Mouse (Mus musculus) liver, embryonic 12.5 days (tissue): ENCODE data around the gene Fkbp11. TPM values are rescaled to one million over a fixed set of nuclear protein-coding genes. Genes with fewer than 3 reads are reported as not detected.
A peak's percentile ranks its signal among the peaks of the same experiment; 100 is the strongest.

Experiments used
- ATAC-seq: fragments of 200-750 bp; cut with Nextera tagmentation; 2 replicates; pipeline ENCODE4 v1.8.0; 2017; ENCODE audit warnings: moderate number of reproducible peaks, mild to moderate bottlenecking, moderate library complexity
- H3K27ac ChIP-seq: fragments of 300-500 bp; sonication (generic); 2 replicates; pipeline ENCODE4 v1.5.1; 2016; ENCODE audit warnings: mild to moderate bottlenecking
- H3K27me3 ChIP-seq: fragments of 300-500 bp; sonication (generic); replicated peaks from 2 replicates; pipeline ENCODE4 v1.6.1; 2016; ENCODE audit warnings: mild to moderate bottlenecking, moderate library complexity
- H3K36me3 ChIP-seq: fragments of 300-500 bp; sonication (generic); 2 replicates; pipeline ENCODE4 v1.6.1; 2016; ENCODE audit warnings: mild to moderate bottlenecking, moderate library complexity
- H3K4me1 ChIP-seq: fragments of 300-500 bp; sonication (generic); 2 replicates; pipeline ENCODE4 v1.6.1; 2016
- H3K4me2 ChIP-seq: fragments of 300-500 bp; sonication (generic); 2 replicates; pipeline ENCODE4 v1.6.1; 2016; ENCODE audit warnings: mild to moderate bottlenecking, moderate library complexity
- H3K4me3 ChIP-seq: fragments of 300-500 bp; sonication (generic); 2 replicates; pipeline ENCODE4 v1.5.1; 2016; ENCODE audit warnings: mild to moderate bottlenecking, moderate library complexity
- H3K9ac ChIP-seq: fragments of 300-500 bp; sonication (generic); 2 replicates; pipeline ENCODE4 v1.6.1; 2016; ENCODE audit warnings: mild to moderate bottlenecking, moderate library complexity
- H3K9me3 ChIP-seq: fragments of 300-500 bp; sonication (generic); replicated peaks from 2 replicates; pipeline ENCODE4 v1.6.1; 2016; ENCODE audit warnings: mild to moderate bottlenecking, moderate library complexity
- WGBS: fragments of 180-500 bp; shearing (Covaris S2); methylation state at CpG from one replicate; pipeline ENCODE4 v1.1.7; 2016; ENCODE audit not compliant: insufficient replicate concordance; 5-methylcytosine and 5-hydroxymethylcytosine counted together
- polyA plus RNA-seq: library from polyadenylated mRNA; unstranded; fragments of >200 nt; fragmentation: Nextera tagmentation; extraction: Ambion mirVana; gene quantifications from 2 replicates; pipeline ENCODE4 v1.2.1, GENCODE M21; 2016

The Fkbp11 gene
- 83.5 and 90.2 TPM in 2 replicates for polyA plus RNA-seq

GRCm38 (mm10) chr15:98727443-98728321 is at the start of gene Fkbp11:
Fkbp11 (minus strand) TSS chr15:98728198.
- peak within 1 kb of the TSS; percentile 64 for H3K4me3 ChIP-seq
- ATAC-seq, result peak; percentile 75
- WGBS, result under 1% methylated on average over 39 of the region's 39 CpGs
- H3K4me2 ChIP-seq, result peak within 1 kb of the TSS; percentile 88
- H3K27ac ChIP-seq, result peak within 1 kb of the TSS; percentile 45
- no peaks in the 10 kb centered on the region for H3K36me3 ChIP-seq
- H3K9me3 ChIP-seq, result no peaks in the 10 kb centered on the region
- peak within 1 kb of the TSS; percentile 70 for H3K9ac ChIP-seq
- H3K27me3 ChIP-seq, result peaks cover 57% of the 10 kb centered on the region
- H3K4me1 ChIP-seq, result peaks cover 51% of the 10 kb centered on the region

DNA sequence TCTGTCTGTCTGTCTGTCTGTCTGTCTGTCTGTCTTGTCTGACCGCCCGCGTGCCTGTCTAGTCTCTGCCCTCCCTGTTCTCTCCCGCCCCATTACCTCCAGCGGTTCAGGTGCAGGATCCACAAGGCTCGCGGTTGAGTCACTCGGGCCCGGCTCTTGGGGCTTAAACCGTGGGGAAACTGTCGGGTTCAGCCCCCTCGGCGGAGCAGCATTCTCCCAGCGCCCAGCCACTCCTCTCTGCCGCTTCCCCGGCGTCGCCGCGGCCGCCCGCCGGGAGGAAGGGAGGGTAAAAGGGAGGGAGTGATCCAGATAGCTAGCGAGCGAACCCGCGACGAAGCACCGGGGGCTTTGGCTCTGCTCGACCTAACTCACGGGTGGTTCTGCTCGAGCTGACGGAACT is 49.8 kb upstream of the Fkbp11 start, which contains the start of gene Wnt10b:
Gene Wnt10b (minus strand): TSS at position 389 of the 400 bp plus-strand sequence.
- H3K4me3 ChIP-seq, result peak within 1 kb of the TSS; percentile 19
- peaks cover 100% of the 10 kb centered on the region for H3K27me3 ChIP-seq
- WGBS, result 1% methylated on average over 23 of the region's 33 CpGs
- H3K4me1 ChIP-seq, result peaks cover 40% of the 10 kb centered on the region
- no peak within 1 kb of the TSS for H3K9ac ChIP-seq
- H3K27ac ChIP-seq, result no peak within 1 kb of the TSS
- no peaks in the 10 kb centered on the region for H3K36me3 ChIP-seq
- H3K9me3 ChIP-seq, result no peaks in the 10 kb centered on the region
- H3K4me2 ChIP-seq, result peak within 1 kb of the TSS; percentile 44
- no peak for ATAC-seq

- Histone ChIP-seq H3K27ac (no peak overlapping the region), H3K4me2 (peak overlapping the region; percentile 44; the same call in 1 of the 2 replicates), H3K4me3 (no peak overlapping the region), H3K27me3 (peaks cover 100% of the 10 kb centered on the region), H3K4me1 (peaks cover 46% of the 10 kb centered on the region), H3K9ac (no peak overlapping the region), H3K9me3 (no peaks in the 10 kb centered on the region), H3K36me3 (no peaks in the 10 kb centered on the region)
- ATAC-seq, result no peak
- WGBS, result 3% methylated on average over 19 of the region's 19 CpGs
These were observed 49.1 kb upstream of the Fkbp11 start for GRCm38 (mm10) chr15:98777005-98777616.

DNA sequence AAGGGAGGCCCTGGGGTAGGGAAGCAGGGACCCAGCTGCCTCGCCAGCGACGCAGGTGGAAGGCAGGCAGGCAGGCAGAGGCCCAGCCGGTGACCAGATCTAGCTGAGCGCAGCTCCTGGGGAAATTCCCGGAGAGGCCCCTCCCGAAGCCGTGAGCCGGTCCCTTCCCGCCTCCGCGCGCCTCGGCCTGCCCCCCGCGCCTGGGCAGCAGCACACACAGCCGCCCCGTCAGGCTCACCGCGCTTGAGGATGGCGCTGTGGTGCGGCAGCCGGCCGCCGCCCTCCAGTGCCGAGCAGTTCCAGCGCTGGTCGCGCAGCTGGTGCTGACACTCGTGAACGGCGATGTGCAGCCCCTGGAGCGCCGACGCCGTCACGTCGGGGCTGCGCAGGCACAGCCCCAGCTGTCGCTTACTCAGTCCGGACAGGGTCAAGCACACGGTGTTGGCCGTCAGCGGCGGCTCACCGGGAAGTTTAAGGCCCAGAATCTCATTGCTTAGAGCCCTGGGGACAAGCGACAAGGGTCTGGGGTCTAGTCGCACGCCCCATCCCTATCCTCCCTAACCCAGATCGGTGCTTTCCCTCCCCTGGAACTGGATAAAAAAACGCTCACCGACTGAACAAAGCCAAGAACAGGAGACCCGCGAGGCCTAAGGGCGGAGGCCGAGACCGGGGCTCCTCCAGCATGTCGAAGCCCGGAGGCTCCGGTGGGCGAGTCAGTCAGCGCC is 48.4 kb upstream of the Fkbp11 start:
- Histone ChIP-seq H3K36me3 (no peaks in the 10 kb centered on the region), H3K9ac (no peak overlapping the region), H3K4me1 (peaks cover 50% of the 10 kb centered on the region), H3K9me3 (no peaks in the 10 kb centered on the region), H3K4me3 (peak overlapping the region; percentile 32), H3K27me3 (peaks cover 100% of the 10 kb centered on the region), H3K27ac (no peak overlapping the region), H3K4me2 (peak overlapping the region; percentile 47)
- no peak for ATAC-seq
- WGBS, result 2% methylated on average over 62 of the region's 62 CpGs

DNA sequence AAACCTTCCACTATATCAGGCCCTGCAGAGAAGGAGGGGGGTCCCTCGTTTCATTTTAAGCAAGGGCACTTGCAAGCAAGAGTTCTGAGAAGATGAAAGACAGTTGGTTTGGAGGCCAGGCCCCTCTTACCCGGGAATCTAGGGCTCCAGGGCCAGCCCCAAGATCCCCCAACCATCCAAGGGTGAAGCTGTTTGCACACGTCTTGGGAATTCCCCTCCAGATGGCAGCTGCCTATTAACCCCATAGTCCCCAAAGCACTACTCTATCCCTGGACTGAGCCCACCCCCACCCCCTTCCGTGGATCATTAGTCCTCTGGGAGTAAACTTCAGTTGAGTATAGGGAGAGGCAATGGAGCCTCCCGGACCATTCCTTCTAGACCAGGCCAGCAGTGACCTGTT is 47.5 kb upstream of the Fkbp11 start:
- H3K4me1 ChIP-seq, result peaks cover 50% of the 10 kb centered on the region
- 8% methylated on average over 5 of the region's 5 CpGs for WGBS
- no peak overlapping the region for H3K9ac ChIP-seq
- no peaks in the 10 kb centered on the region for H3K36me3 ChIP-seq
- no peak overlapping the region for H3K4me3 ChIP-seq
- no peak overlapping the region for H3K27ac ChIP-seq
- no peak for ATAC-seq
- H3K9me3 ChIP-seq, result no peaks in the 10 kb centered on the region
- H3K4me2 ChIP-seq, result no peak overlapping the region
- H3K27me3 ChIP-seq, result peaks cover 100% of the 10 kb centered on the region

DNA sequence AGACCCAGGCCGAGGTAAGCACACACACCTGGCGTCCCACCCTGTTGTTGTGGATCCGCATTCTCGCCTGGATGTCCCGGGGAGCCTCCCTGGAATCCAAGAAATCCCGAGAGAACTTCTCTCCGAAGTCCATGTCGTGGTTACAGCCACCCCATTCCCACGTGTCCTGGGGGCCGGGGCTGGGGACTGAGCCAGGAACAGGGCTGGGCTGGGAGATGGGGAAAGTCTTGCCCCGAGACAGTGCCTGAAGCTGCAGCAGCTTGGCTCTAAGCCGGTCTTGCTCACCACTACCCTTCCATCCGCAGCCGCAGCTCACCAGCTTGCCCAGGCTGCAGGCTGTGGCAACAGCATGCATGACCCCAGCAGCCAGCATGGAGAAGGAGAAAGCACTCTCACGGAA is 46.1 kb upstream of the Fkbp11 start:
- ATAC-seq, result no peak
- 25% methylated on average over 15 of the region's 15 CpGs for WGBS
- Histone ChIP-seq H3K4me3 (no peak overlapping the region), H3K9ac (no peak overlapping the region), H3K4me1 (peaks cover 47% of the 10 kb centered on the region), H3K4me2 (no peak overlapping the region), H3K36me3 (no peaks in the 10 kb centered on the region), H3K27ac (no peak overlapping the region), H3K9me3 (no peaks in the 10 kb centered on the region), H3K27me3 (peaks cover 100% of the 10 kb centered on the region)

- peak overlapping the region; percentile 28; the same call in 1 of the 2 replicates for H3K9ac ChIP-seq
- peak overlapping the region; percentile 42 for H3K4me3 ChIP-seq
- no peak overlapping the region for H3K27ac ChIP-seq
- no peaks in the 10 kb centered on the region for H3K9me3 ChIP-seq
- peak overlapping the region; percentile 68 for H3K4me2 ChIP-seq
- H3K4me1 ChIP-seq, result peaks cover 34% of the 10 kb centered on the region
- no peaks in the 10 kb centered on the region for H3K36me3 ChIP-seq
- ATAC-seq, result 0 out of 2 replicates have a peak, but pooled peaks have one; percentile 29
- H3K27me3 ChIP-seq, result peaks cover 100% of the 10 kb centered on the region
- 2% methylated on average over 36 of the region's 36 CpGs for WGBS
These were observed 44.7 kb upstream of the Fkbp11 start for GRCm38 (mm10) chr15:98772511-98773211.

GRCm38 (mm10) chr15:98771813-98772425 is 43.9 kb upstream of the Fkbp11 start:
- H3K27ac ChIP-seq, result no peak overlapping the region
- peaks cover 94% of the 10 kb centered on the region for H3K27me3 ChIP-seq
- no peaks in the 10 kb centered on the region for H3K9me3 ChIP-seq
- H3K4me1 ChIP-seq, result peaks cover 27% of the 10 kb centered on the region
- ATAC-seq, result no peak
- peak overlapping the region; percentile 42 for H3K4me3 ChIP-seq
- H3K4me2 ChIP-seq, result peak overlapping the region; percentile 68
- H3K36me3 ChIP-seq, result no peaks in the 10 kb centered on the region
- WGBS, result 5% methylated on average over 12 of the region's 12 CpGs
- no peak overlapping the region for H3K9ac ChIP-seq

GRCm38 (mm10) chr15:98768259-98768658 is 40.3 kb upstream of the Fkbp11 start:
- Histone ChIP-seq H3K9me3 (no peaks in the 10 kb centered on the region), H3K36me3 (no peaks in the 10 kb centered on the region), H3K4me1 (peaks cover 21% of the 10 kb centered on the region), H3K9ac (no peak overlapping the region), H3K4me3 (no peak overlapping the region), H3K27me3 (peaks cover 87% of the 10 kb centered on the region), H3K4me2 (no peak overlapping the region), H3K27ac (no peak overlapping the region)
- WGBS, result 45% methylated on average over 5 of the region's 5 CpGs
- no peak for ATAC-seq

GRCm38 (mm10) chr15:98765929-98766328 is 37.9 kb upstream of the Fkbp11 start:
- peaks cover 3% of the 10 kb centered on the region; the same call in 1 of the 2 replicates for H3K36me3 ChIP-seq
- no peaks in the 10 kb centered on the region for H3K9me3 ChIP-seq
- 66% methylated on average over 4 of the region's 4 CpGs for WGBS
- H3K4me3 ChIP-seq, result no peak overlapping the region
- ATAC-seq, result no peak
- H3K4me2 ChIP-seq, result no peak overlapping the region
- no peak overlapping the region for H3K9ac ChIP-seq
- H3K27me3 ChIP-seq, result peaks cover 66% of the 10 kb centered on the region
- H3K27ac ChIP-seq, result no peak overlapping the region
- peaks cover 27% of the 10 kb centered on the region for H3K4me1 ChIP-seq
